Mouse (Mus musculus): Measurements from ENCODE around the gene Tmeff1.
A peak's percentile ranks its signal among the peaks of the same experiment; 100 is the strongest.

Gene Tmeff1

DNA sequence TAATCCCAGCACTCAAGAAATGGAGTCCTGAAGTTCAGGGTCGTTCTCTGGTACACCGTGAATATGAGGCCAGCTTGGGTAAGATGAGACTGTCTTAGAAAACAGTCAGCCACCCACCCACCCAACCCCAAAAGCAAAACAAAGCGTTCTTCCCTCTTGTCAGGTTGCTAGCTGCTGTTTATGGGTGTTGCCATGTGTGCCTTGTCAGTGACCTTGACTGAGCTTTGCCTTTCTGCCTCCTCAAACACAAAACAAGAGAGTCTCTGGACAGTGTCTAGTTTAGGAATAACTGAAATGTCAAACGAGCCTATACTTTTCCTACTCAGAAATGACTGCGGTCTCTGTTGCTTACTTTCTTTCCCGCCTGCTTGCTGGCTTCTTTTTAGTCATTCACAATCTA is 37.3 kb downstream of the Tmeff1 start:
- DNase-seq (ENCODE audit: low spot score), result no peak

DNA sequence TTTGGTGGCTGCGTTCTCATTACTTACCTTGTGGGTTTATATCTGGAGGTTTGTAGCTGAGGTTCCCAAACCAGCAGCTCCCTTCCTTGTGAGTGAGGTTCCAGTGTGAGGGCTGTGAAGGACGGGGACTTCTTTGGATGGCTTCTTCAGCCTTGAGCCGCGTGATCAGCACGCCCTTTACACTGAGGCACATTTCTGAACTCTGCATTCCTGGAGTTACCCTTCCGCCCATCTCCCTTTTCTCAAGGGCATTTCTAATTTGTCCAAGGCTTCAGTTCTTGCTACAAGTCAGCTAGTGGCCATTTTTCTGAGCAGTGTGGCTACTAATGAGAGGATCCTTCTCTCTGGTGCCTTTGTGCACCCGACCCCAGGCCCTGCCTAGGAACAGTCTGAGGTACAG is 38.0 kb downstream of the Tmeff1 start:
- no peak for DNase-seq (ENCODE audit: low spot score)

DNA sequence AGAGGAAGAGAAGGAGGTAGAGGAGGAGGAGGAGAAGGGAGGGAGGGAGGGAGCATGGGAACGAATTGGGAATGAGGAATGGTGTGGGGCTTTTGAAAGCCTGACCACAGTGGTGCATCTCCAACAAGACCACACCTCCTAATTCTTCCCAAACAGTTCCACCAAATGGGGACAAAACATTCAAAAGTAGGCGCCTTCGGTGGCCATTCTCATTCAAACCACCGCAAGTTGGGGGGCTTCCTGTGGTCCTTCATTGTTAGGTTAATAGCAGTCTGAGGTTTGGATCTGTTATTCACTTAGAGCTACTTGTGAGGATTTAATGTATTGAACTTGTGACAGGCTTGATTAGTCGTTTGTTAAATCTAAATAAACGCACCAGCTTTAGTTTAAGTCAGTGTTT is 40.0 kb downstream of the Tmeff1 start:
- DNase-seq (ENCODE audit: low spot score), result no peak

DNA sequence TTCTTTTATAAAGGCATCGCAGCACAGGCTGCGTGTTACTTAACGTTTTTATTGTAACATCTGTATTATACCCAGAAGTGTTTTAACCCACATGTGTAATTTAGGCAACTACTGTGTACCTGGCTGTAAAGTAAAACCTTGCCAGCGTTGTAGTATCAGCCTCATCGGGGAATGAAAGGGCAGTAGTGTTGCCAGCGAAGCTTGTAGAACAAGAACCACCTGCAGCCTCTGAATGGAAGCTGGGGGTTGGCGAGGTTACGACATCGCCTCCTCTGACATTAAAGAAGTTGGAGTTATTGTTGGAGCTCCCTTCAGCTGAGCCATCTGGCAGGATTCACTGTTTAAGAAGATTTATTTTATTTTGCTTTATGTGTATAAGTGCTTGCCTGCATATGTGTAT is 40.9 kb downstream of the Tmeff1 start:
- peak; percentile 2 for DNase-seq (ENCODE audit: low spot score)

- DNase-seq (ENCODE audit: low spot score), result no peak
These were observed 44.5 kb downstream of the Tmeff1 start for GRCm38 (mm10) chr4:48629445-48629844.

GRCm38 (mm10) chr4:48633529-48633928 is 48.6 kb downstream of the Tmeff1 start:
- no peak for DNase-seq (ENCODE audit: low spot score)

DNA sequence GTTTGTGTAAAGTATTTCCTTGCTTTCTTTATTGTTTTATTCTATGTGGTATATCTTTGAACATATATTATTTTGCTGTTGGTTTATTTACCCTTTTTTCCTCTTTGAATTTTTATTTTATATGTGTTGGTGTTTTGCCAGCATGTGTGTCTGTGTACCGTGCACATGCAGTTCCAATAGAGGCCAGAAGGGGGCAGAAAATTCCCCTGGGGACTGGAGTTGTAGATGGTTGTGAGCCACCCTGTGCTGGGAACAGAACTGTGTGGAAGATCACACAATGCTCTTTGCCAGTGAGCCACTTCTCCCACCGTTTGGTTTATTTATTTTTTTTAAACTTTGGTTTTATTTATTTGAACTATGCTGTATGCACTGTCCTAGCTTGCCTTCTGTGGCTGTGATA is 49.1 kb downstream of the Tmeff1 start:
- DNase-seq (ENCODE audit: low spot score), result no peak

GRCm38 (mm10) chr4:48636831-48637230 is 51.9 kb downstream of the Tmeff1 start:
- no peak for DNase-seq (ENCODE audit: low spot score)

DNA sequence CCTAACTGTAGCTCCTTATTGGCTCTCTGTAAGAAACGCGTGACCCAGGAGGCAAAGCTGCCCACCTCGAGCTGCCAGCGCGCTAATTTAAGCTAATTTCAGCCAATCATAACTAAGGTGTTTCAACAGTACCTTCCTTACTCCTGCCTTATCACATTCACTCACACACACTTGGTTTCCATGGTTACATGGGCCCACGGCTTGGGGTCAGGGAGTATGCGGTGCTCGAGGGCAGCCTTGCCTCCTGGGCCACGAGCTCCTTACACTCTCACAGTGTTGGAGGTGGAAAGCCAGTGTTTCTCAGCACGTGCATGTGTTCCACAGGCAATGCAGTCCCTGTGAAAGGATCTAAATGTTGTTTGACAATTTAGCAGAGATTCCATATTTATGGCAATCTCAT is 53.2 kb downstream of the Tmeff1 start:
- no peak for DNase-seq (ENCODE audit: low spot score)

GRCm38 (mm10) chr4:48639503-48639902 is 54.5 kb downstream of the Tmeff1 start:
- DNase-seq (ENCODE audit: low spot score), result no peak

- no peak for DNase-seq (ENCODE audit: low spot score)
These were observed 58.8 kb downstream of the Tmeff1 start for GRCm38 (mm10) chr4:48643801-48644200.

GRCm38 (mm10) chr4:48646143-48646542 is 61.2 kb downstream of the Tmeff1 start:
- DNase-seq (ENCODE audit: low spot score), result no peak

DNA sequence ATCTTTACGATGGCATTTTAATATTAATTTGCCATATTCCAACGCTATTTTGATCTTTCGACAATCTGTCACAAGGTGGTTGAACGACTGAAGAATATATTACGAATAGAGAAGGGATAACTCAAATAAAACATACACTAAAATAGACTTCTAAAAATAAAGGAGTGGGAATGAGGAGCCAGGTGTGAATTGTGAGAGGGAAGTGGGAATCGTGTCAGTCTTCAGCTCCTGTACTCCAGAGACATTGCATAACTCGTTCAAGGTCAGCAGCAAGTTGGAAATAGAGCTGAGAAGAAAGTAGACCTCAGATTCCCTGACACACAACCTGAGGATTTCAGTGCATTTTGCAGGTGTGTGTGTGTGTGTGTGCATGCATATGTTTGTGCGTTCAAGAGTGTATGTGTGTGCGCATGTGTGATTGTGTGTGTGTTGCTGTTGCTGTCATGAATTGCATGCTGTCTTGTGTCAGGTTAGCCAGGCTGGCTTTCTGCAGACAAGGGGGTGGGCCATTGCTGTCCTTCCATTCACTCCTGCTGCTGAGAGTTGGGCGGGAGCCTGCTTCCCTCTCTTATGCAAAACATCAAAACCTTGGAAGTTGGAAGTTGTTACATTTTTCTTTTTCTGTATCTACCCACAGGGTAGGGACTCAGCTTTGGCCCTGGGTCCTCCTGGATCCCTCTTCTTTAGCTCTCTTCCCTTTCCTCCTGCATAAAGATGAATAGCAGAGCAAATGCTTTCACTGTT is 65.8 kb downstream of the Tmeff1 start:
- no peak for DNase-seq (ENCODE audit: low spot score)

GRCm38 (mm10) chr4:48654118-48654517 is 69.1 kb downstream of the Tmeff1 start:
- DNase-seq (ENCODE audit: low spot score), result no peak

DNA sequence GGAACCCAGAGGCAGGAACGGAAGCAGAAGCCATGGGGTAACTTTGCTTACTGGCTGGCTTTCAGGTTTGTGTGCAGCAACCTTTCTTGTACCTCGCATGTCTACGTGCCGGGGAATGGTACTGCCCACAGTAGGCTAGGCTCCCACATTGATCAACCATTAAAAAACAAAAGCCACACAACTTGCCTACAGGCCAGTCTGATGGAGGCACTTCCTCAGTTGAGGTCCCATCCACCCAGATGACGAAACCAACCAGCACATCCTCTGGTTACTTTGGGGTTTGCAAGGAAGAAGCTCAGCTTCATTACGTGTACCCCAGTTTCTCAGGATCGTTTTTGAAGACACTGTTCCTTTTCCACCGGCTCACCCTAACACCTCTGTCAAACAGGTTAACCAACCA is 71.6 kb downstream of the Tmeff1 start:
- no peak for DNase-seq (ENCODE audit: low spot score)

- DNase-seq (ENCODE audit: low spot score), result no peak
These were observed 75.2 kb downstream of the Tmeff1 start for GRCm38 (mm10) chr4:48660144-48660543.

- DNase-seq (ENCODE audit: low spot score), result no peak
These were observed 75.9 kb downstream of the Tmeff1 start for GRCm38 (mm10) chr4:48660619-48661575.

DNA sequence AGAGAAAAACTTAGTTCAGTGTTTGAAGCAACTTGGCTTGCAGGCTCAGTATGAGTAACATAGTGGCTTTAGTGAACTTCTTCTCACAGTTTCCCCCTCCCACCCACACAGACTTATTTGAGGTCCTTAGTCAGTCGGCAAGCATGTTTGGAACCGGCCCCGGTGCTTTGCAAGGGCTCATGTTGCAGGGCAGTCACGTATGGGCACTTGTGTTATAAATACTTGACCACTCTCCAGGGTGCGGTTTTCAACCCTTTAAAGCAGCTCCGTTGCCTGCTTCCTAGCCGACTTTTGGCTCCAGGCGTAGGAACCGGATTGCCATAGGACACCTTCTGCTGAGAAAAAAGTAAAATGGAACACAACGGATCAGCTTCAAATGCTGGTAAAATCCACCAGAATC is 78.3 kb downstream of the Tmeff1 start, which contains the start of gene Cavin4:
Gene Cavin4, plus strand, starts transcription at position 244 of the 400 bp plus-strand sequence.
- DNase-seq (ENCODE audit: low spot score), result peak; percentile 14

DNA sequence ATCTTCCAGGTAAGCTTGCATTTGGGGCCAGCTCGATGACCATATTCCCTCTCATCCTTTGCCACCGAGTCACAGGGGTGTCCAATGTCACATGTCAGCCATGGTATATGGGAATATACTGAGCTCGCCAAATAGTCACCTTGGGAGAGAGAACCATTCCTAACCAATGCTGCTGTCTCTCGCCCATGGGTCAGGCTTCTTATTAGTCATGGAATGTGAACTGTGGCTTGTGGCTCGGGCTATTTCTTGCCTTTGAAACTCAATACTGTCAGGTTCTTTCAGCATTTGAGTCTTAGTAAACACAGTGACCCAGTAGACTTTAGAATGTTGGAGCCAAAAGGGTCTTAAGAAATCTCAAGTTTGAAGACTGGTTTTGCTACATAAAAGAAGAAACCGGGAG is 79.0 kb downstream of the Tmeff1 start:
- no peak for DNase-seq (ENCODE audit: low spot score)

GRCm38 (mm10) chr4:48667279-48667678 is 82.3 kb downstream of the Tmeff1 start:
- no peak for DNase-seq (ENCODE audit: low spot score)

GRCm38 (mm10) chr4:48672915-48673314 is 87.9 kb downstream of the Tmeff1 start:
- DNase-seq (ENCODE audit: low spot score), result no peak

- DNase-seq (ENCODE audit: low spot score), result no peak
These were observed 89.4 kb downstream of the Tmeff1 start for GRCm38 (mm10) chr4:48674412-48674811.

DNA sequence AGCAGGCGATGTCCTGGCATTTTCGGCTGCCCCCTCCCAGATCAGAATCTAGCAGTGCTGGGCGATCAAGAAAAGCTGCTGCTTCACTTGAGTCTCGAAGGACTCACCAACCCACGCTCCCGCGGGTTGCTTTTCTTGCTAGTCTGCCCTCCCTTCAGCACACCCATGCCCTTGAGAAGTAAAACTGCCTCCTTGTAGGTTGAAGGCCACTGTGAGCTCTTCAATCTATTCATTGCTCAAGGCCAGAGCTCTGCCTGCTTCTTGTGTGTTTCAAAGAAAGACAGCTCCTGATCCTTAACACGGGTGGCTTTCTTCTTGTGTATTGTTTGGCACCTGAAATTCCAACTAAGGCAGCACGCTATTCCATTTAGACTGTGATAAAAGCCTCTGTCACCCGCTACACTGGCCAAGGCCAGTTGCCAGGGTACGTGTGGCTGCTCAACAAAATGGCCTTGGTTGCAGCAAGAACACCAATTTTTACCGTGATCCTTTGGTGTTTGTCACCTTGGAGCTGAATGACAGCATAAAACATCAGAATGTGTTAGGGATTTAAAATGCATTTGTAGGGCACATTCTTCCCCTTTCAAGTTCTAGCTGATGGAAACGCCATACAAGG is 91.7 kb downstream of the Tmeff1 start:
- DNase-seq (ENCODE audit: low spot score), result no peak
